In the genomic region with DNA sequence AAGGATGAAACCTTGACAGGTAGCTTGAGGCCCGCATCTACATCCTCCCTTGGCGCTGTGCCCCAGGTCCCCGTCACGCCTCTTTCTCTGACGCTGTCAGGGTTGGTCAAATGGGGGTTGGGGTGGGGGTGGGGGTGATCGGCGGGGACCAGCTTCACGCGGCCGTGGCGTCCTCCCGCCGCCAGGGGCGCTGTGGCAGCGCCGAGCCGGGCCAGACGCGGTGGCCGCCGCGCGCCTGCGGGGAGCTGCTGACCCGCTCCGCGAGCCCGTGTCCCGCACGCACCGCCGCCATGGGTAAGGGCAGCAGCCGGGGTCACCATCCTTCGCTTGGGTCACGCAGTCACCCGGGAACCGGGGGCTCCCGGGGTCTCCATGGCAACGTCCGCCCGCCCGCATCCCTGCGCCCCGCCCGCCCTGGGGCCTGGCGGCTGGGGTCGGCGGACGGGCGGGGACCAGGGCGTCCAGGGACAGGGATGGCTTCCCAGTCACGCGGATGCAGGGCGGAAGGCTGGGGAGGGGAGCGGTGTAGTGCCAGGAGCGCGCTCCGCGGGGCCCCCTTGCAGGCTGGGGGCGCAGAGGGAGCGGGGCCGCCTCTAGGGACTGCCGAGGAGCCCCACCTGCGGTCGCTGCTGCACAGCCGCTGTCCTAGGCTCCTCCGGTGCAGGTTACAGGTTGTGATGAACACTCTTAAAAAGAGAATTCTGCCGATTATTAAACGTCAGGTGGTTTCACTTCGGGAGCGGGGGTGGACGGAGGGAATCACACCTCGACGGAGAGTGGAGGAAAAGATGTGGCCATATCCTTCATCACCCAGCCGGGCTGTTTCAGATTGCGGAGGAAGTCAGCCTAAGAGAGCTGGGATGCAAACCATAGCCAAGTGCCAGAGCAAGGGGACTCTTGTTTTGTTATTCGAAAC, we compare ENCODE assay signal across 8 mouse cellular contexts. TPM values are rescaled to one million over a fixed set of nuclear protein-coding genes. Genes with fewer than 3 reads are reported as not detected.
DNase-seq lines count a peak whose midpoint lies in the region; ATAC-seq and TF ChIP-seq lines count a peak whose summit lies in the region.

Gene Rufy2, plus strand, starts transcription at position 185 of the 916 bp plus-strand sequence.

- no peak within 1 kb of the TSS for H3K27ac ChIP-seq in brown adipose tissue, adult 24 weeks (replicated peaks; ENCODE audit: low read depth, low read length)
- peak within 1 kb of the TSS; percentile 61 for H3K27ac ChIP-seq in heart, embryonic 13.5 days (replicated peaks)
- peak within 1 kb of the TSS; percentile 65; the same call in 1 of the 2 replicates for H3K27ac ChIP-seq in kidney, postnatal 0 days
- 0 out of 2 replicates have a peak within 1 kb of the TSS, but pooled peaks have one; percentile 3 for H3K27ac ChIP-seq in liver, embryonic 11.5 days (ENCODE audit: low read depth, low read length)

- no peaks in the 10 kb centered on the region for H3K27me3 ChIP-seq in heart, embryonic 13.5 days (replicated peaks)
- no peaks in the 10 kb centered on the region for H3K27me3 ChIP-seq in kidney, postnatal 0 days (ENCODE audit: insufficient read depth, low read length)
- no peaks in the 10 kb centered on the region for H3K27me3 ChIP-seq in liver, embryonic 11.5 days (replicated peaks; ENCODE audit: control insufficient read depth, insufficient read depth, low read length)
- no peaks in the 10 kb centered on the region for H3K27me3 ChIP-seq in myocyte (ENCODE audit: control insufficient read depth, insufficient read depth, insufficient read length)

- peak; percentile 85 for TF ChIP-seq POLR2A in myocyte (IDR thresholded peaks at IDR 0.05; ENCODE audit: insufficient read length, low read depth)

- H3K4me2 ChIP-seq in heart, embryonic 13.5 days, result peak within 1 kb of the TSS; percentile 77
- peak within 1 kb of the TSS; percentile 76 for H3K4me2 ChIP-seq in kidney, postnatal 0 days (ENCODE audit: low read length)
- peak within 1 kb of the TSS; percentile 90 for H3K4me2 ChIP-seq in liver, embryonic 11.5 days
- peak within 1 kb of the TSS; percentile 88 for H3K4me2 ChIP-seq in myocyte (ENCODE audit: low read depth)

- peak within 1 kb of the TSS; percentile 92 for H3K9ac ChIP-seq in heart, embryonic 13.5 days
- peak within 1 kb of the TSS; percentile 89 for H3K9ac ChIP-seq in kidney, postnatal 0 days (ENCODE audit: low read depth, low read length)
- peak within 1 kb of the TSS; percentile 81 for H3K9ac ChIP-seq in liver, embryonic 11.5 days (ENCODE audit: low read depth, low read length)

- peak; percentile 59 for TF ChIP-seq CTCF in kidney, postnatal 0 days (IDR thresholded peaks at IDR 0.05; ENCODE audit: low read depth)

- H3K79me2 ChIP-seq in myocyte (ENCODE audit: control insufficient read depth, insufficient read depth), result peaks cover 6% of the 10 kb centered on the region

- H3K36me3 ChIP-seq in heart, embryonic 13.5 days, result peaks cover 33% of the 10 kb centered on the region
- H3K36me3 ChIP-seq in kidney, postnatal 0 days (ENCODE audit: insufficient read depth, low read length), result 0 out of 2 replicates have a peak, but pooled peaks cover 10% of the 10 kb centered on the region
- H3K36me3 ChIP-seq in liver, embryonic 11.5 days (ENCODE audit: control insufficient read depth, insufficient read depth, low read length), result peaks cover 2% of the 10 kb centered on the region; the same call in 1 of the 2 replicates
- no peaks in the 10 kb centered on the region for H3K36me3 ChIP-seq in myocyte (ENCODE audit: control insufficient read depth, insufficient read depth)

- ATAC-seq in erythroid progenitor cell, adult 5-6 weeks (replicated peaks; ENCODE audit: low FRiP score, poor library complexity, severe bottlenecking), result peak; percentile 60
- peak; percentile 83 for ATAC-seq in heart, embryonic 13.5 days (ENCODE audit: extremely low read depth, insufficient number of reproducible peaks, low FRiP score, low TSS enrichment)
- peak; percentile 88 for ATAC-seq in kidney, postnatal 0 days (replicated peaks; ENCODE audit: low FRiP score, low read depth)
- ATAC-seq in liver, embryonic 11.5 days (replicated peaks; ENCODE audit: low FRiP score), result peak; percentile 80

- peak; percentile 94 for DNase-seq in CD4-positive, CD25-positive, alpha-beta regulatory T cell, adult 2 months (ENCODE audit: low read depth, low spot score)
- peak; percentile 85 for DNase-seq in kidney, postnatal 0 days (ENCODE audit: low spot score)
- DNase-seq in liver, embryonic 11.5 days (ENCODE audit: low spot score), result peak; percentile 83
- peak; percentile 77 to 94 for DNase-seq in spleen, postnatal 4 days (ENCODE audit: low spot score in 2 of 2)

- H3K9me3 ChIP-seq in heart, embryonic 13.5 days, result no peaks in the 10 kb centered on the region
- no peaks in the 10 kb centered on the region for H3K9me3 ChIP-seq in kidney, postnatal 0 days (replicated peaks; ENCODE audit: low read length)
- H3K9me3 ChIP-seq in liver, embryonic 11.5 days (ENCODE audit: control insufficient read depth, low read length), result no peaks in the 10 kb centered on the region

- no peaks in the 10 kb centered on the region for H3K4me1 ChIP-seq in brown adipose tissue, adult 24 weeks (ENCODE audit: control insufficient read depth, insufficient read depth, insufficient read length, low read length)
- H3K4me1 ChIP-seq in heart, embryonic 13.5 days, result peaks cover 24% of the 10 kb centered on the region
- 0 out of 2 replicates have a peak, but pooled peaks cover 3% of the 10 kb centered on the region for H3K4me1 ChIP-seq in kidney, postnatal 0 days (replicated peaks; ENCODE audit: insufficient read depth, low read length)
- no peaks in the 10 kb centered on the region; the same call in 1 of the 2 replicates for H3K4me1 ChIP-seq in liver, embryonic 11.5 days (replicated peaks; ENCODE audit: control insufficient read depth, insufficient read depth, low read length)

- under 1% methylated on average over 77 of the region's 77 CpGs for WGBS in heart, embryonic 13.5 days
- WGBS in kidney, postnatal 0 days, result under 1% methylated on average over 69 of the region's 77 CpGs
- WGBS in liver, embryonic 11.5 days, result 1% methylated on average over 77 of the region's 77 CpGs

- H3ac ChIP-seq in myocyte (ENCODE audit: control insufficient read depth, insufficient read length), result peak within 1 kb of the TSS; percentile 38

- H3K4me3 ChIP-seq in brown adipose tissue, adult 24 weeks (ENCODE audit: insufficient read depth, low read depth, low read length), result peak within 1 kb of the TSS; percentile 82
- peak within 1 kb of the TSS; percentile 94 for H3K4me3 ChIP-seq in heart, embryonic 13.5 days
- H3K4me3 ChIP-seq in kidney, postnatal 0 days (replicated peaks; ENCODE audit: low read depth, low read length), result peak within 1 kb of the TSS; percentile 84
- peak within 1 kb of the TSS; percentile 93 for H3K4me3 ChIP-seq in liver, embryonic 11.5 days (ENCODE audit: low read depth, low read length)
- peak within 1 kb of the TSS; percentile 55 for H3K4me3 ChIP-seq in myocyte

TF ChIP-seq in myocyte, 11 proteins besides CTCF, POLR2A, EP300 and RAD21:
- peak; percentile 69 for TF ChIP-seq POLR2AphosphoS2 (IDR thresholded peaks at IDR 0.05; ENCODE audit: insufficient read length, low read depth)
- TF ChIP-seq MYOG (IDR thresholded peaks at IDR 0.05; ENCODE audit: control insufficient read depth in 1 of 3, insufficient read depth in 1 of 3, insufficient read length in 2 of 3, low read depth in 2 of 3), result peak in 1 of 3 experiments; percentile 29
- TF ChIP-seq MYOD1 (IDR thresholded peaks at IDR 0.05; ENCODE audit: control insufficient read depth in 1 of 3, insufficient read length in 2 of 3, low read depth in 2 of 3), result peak in 1 of 3 experiments; percentile 49
- no peak for TF ChIP-seq E2F4 (IDR thresholded peaks at IDR 0.05; ENCODE audit: insufficient read depth)
TF ChIP-seq in myocyte: peak in this region for 3.

RNA-seq across cellular contexts. Expression of gene Rufy2, which starts in this region (rescaled TPM):
- 4.2 and 7.5 TPM in 2 replicates for polyA plus RNA-seq in brown adipose tissue, adult 24 weeks (2012; ENCODE audit: insufficient read depth, insufficient read length, missing spikeins)
- 1.4 and 3.8 TPM in 2 replicates for total RNA-seq in erythroid progenitor cell, adult 5-6 weeks (2015; ENCODE audit: low replicate concordance)
- 1.7 and 2.2 TPM in 2 replicates for total RNA-seq in erythroid progenitor cell, adult 5-6 weeks (2017; ENCODE audit: low replicate concordance)
- 11.1 and 14.5 TPM in 2 replicates for polyA plus RNA-seq in heart, embryonic 13.5 days (2015; fragmentation: Nextera tagmentation; extraction: Ambion mirVana)
- 20.8 and 21.5 TPM in 2 replicates for polyA plus RNA-seq in kidney, postnatal 0 days (2015; fragmentation: Nextera tagmentation; extraction: Ambion mirVana)
- 5.7 and 9.8 TPM in 2 replicates for polyA plus RNA-seq in liver, embryonic 11.5 days (2014; fragmentation: Nextera tagmentation; extraction: Ambion mirVana)
- polyA plus RNA-seq in myocyte (2012; fragmentation: generic; extraction: Trizol), result 3.0 TPM
